8 mouse cellular contexts compared by ENCODE assay signal in genomic region chr5:71658115-71658497, GRCm38 (mm10). TPM values are rescaled to one million over a fixed set of nuclear protein-coding genes. Genes with fewer than 3 reads are reported as not detected.
DNase-seq lines count a peak whose midpoint lies in the region; ATAC-seq and TF ChIP-seq lines count a peak whose summit lies in the region.

Gene Gabra4, minus strand, starts transcription at chr5:71658308.

- ATAC-seq in forebrain, embryonic 12.5 days (ENCODE audit: low FRiP score), result peak; percentile 50
- peak; percentile 52; the same call in 1 of the 2 replicates for ATAC-seq in kidney, postnatal 0 days (replicated peaks; ENCODE audit: low FRiP score, low read depth)
- ATAC-seq in liver, embryonic 13.5 days (ENCODE audit: low read depth), result no peak

- H3K4me3 ChIP-seq in heart, embryonic 10.5 days, result peak within 1 kb of the TSS; percentile 72
- peak within 1 kb of the TSS; percentile 58 for H3K4me3 ChIP-seq in forebrain, embryonic 12.5 days (replicated peaks)
- peak within 1 kb of the TSS; percentile 53 for H3K4me3 ChIP-seq in kidney, postnatal 0 days (replicated peaks; ENCODE audit: low read depth, low read length)
- H3K4me3 ChIP-seq in liver, embryonic 13.5 days (replicated peaks), result peak within 1 kb of the TSS; percentile 45
- peak within 1 kb of the TSS; percentile 42 for H3K4me3 ChIP-seq in small intestine, adult 2 months (ENCODE audit: low read depth, low read length)

- WGBS in heart, embryonic 10.5 days, result under 1% methylated on average over 15 of the region's 15 CpGs
- WGBS in forebrain, embryonic 12.5 days, result under 1% methylated on average over 15 of the region's 15 CpGs
- under 1% methylated on average over 15 of the region's 15 CpGs for WGBS in kidney, postnatal 0 days
- WGBS in liver, embryonic 13.5 days (ENCODE audit: insufficient replicate concordance), result 2% methylated on average over 15 of the region's 15 CpGs
- WGBS in small intestine, adult 2 months, result 4% methylated on average over 15 of the region's 15 CpGs

- intact Hi-C loops in heart, postnatal 10 days (cut with DNase I), result no loop called here

- no peaks in the 10 kb centered on the region for H3K9me3 ChIP-seq in heart, embryonic 10.5 days
- no peaks in the 10 kb centered on the region for H3K9me3 ChIP-seq in forebrain, embryonic 12.5 days
- H3K9me3 ChIP-seq in kidney, postnatal 0 days (replicated peaks; ENCODE audit: low read length), result no peaks in the 10 kb centered on the region
- no peaks in the 10 kb centered on the region for H3K9me3 ChIP-seq in liver, embryonic 13.5 days (replicated peaks)

- DNase-seq in heart, embryonic 10.5 days (ENCODE audit: low spot score), result no peak
- no peak for DNase-seq in heart, postnatal 10 days
- DNase-seq in adrenal gland, adult 8-10 months, result peak; percentile 1
- DNase-seq in kidney, postnatal 0 days (ENCODE audit: low spot score), result peak; percentile 19
- DNase-seq in liver, embryonic 13.5 days, result no peak
- no peak for DNase-seq in ovary, postnatal 10 days (ENCODE audit: low spot score)

- no peaks in the 10 kb centered on the region for H3K36me3 ChIP-seq in heart, embryonic 10.5 days
- no peaks in the 10 kb centered on the region for H3K36me3 ChIP-seq in forebrain, embryonic 12.5 days (replicated peaks)
- no peaks in the 10 kb centered on the region for H3K36me3 ChIP-seq in kidney, postnatal 0 days (ENCODE audit: insufficient read depth, low read length)
- H3K36me3 ChIP-seq in liver, embryonic 13.5 days, result no peaks in the 10 kb centered on the region
- no peaks in the 10 kb centered on the region for H3K36me3 ChIP-seq in small intestine, adult 2 months (ENCODE audit: control insufficient read depth, insufficient read depth, low read length)

- peak within 1 kb of the TSS; percentile 47 for H3K9ac ChIP-seq in forebrain, embryonic 12.5 days
- H3K9ac ChIP-seq in kidney, postnatal 0 days (ENCODE audit: low read depth, low read length), result peak within 1 kb of the TSS; percentile 40; the same call in 1 of the 2 replicates
- no peak within 1 kb of the TSS for H3K9ac ChIP-seq in liver, embryonic 13.5 days

- H3K27me3 ChIP-seq in heart, embryonic 10.5 days (ENCODE audit: insufficient read depth, poor library complexity, severe bottlenecking), result peaks cover 23% of the 10 kb centered on the region
- H3K27me3 ChIP-seq in forebrain, embryonic 12.5 days, result peaks cover 32% of the 10 kb centered on the region
- H3K27me3 ChIP-seq in kidney, postnatal 0 days (ENCODE audit: insufficient read depth, low read length), result 0 out of 2 replicates have a peak, but pooled peaks cover 14% of the 10 kb centered on the region
- peaks cover 31% of the 10 kb centered on the region for H3K27me3 ChIP-seq in liver, embryonic 13.5 days
- H3K27me3 ChIP-seq in small intestine, adult 2 months (ENCODE audit: control insufficient read depth, insufficient read depth, low read length), result no peaks in the 10 kb centered on the region; the same call in 1 of the 2 replicates

- peaks cover 9% of the 10 kb centered on the region; the same call in 1 of the 2 replicates for H3K4me1 ChIP-seq in heart, embryonic 10.5 days
- peaks cover 16% of the 10 kb centered on the region; the same call in 1 of the 2 replicates for H3K4me1 ChIP-seq in forebrain, embryonic 12.5 days
- 0 out of 2 replicates have a peak, but pooled peaks cover 11% of the 10 kb centered on the region for H3K4me1 ChIP-seq in kidney, postnatal 0 days (replicated peaks; ENCODE audit: insufficient read depth, low read length)
- H3K4me1 ChIP-seq in liver, embryonic 13.5 days (replicated peaks), result no peaks in the 10 kb centered on the region
- H3K4me1 ChIP-seq in small intestine, adult 2 months (ENCODE audit: control insufficient read depth, insufficient read depth, insufficient read length, low read length), result peaks cover 2% of the 10 kb centered on the region; the same call in 1 of the 2 replicates

- no peak for TF ChIP-seq POLR2A in small intestine, adult 2 months (IDR thresholded peaks at IDR 0.05; ENCODE audit: low read depth, low read length)

- peak within 1 kb of the TSS; percentile 49 for H3K27ac ChIP-seq in heart, embryonic 10.5 days
- H3K27ac ChIP-seq in forebrain, embryonic 12.5 days, result no peak within 1 kb of the TSS
- no peak within 1 kb of the TSS for H3K27ac ChIP-seq in kidney, postnatal 0 days
- no peak within 1 kb of the TSS for H3K27ac ChIP-seq in liver, embryonic 13.5 days
- H3K27ac ChIP-seq in small intestine, adult 2 months (ENCODE audit: insufficient read depth, low read depth, low read length), result no peak within 1 kb of the TSS

- no peak for TF ChIP-seq CTCF in kidney, postnatal 0 days (IDR thresholded peaks at IDR 0.05; ENCODE audit: low read depth)
- no peak for TF ChIP-seq CTCF in small intestine, adult 2 months (IDR thresholded peaks at IDR 0.05; ENCODE audit: extremely low read depth, insufficient read length, insufficient replicate concordance, low read depth, low read length)

- peak within 1 kb of the TSS; percentile 97 for H3K4me2 ChIP-seq in forebrain, embryonic 12.5 days
- peak within 1 kb of the TSS; percentile 94 for H3K4me2 ChIP-seq in kidney, postnatal 0 days (ENCODE audit: low read length)
- H3K4me2 ChIP-seq in liver, embryonic 13.5 days, result peak within 1 kb of the TSS; percentile 64

RNA-seq across cellular contexts. Expression of gene Gabra4, which starts in this region (rescaled TPM):
- 4.9 and 7.4 TPM in 2 replicates for polyA plus RNA-seq in heart, embryonic 10.5 days (2016; fragmentation: Nextera tagmentation; extraction: Ambion mirVana)
- under 1 TPM in 1 of 2 experiments, not detected in 1; 0.17 TPM for total RNA-seq in heart, postnatal 10 days (2021)
- total RNA-seq in adrenal gland, adult 8-10 months (2022), result under 1 TPM; 0.12 to 0.93 (median 0.26) TPM
- polyA plus RNA-seq in forebrain, embryonic 12.5 days (2016; fragmentation: Nextera tagmentation; extraction: Ambion mirVana), result 3.7 and 4.5 TPM in 2 replicates
- 2.2 and 2.9 TPM in 2 replicates for polyA plus RNA-seq in kidney, postnatal 0 days (2015; fragmentation: Nextera tagmentation; extraction: Ambion mirVana)
- polyA plus RNA-seq in liver, embryonic 13.5 days (2015; fragmentation: Nextera tagmentation; extraction: Ambion mirVana), result 0.20 and 0.23 TPM in 2 replicates
- 0.43 TPM in 1 of 2 replicates, not detected in the other for polyA plus RNA-seq in small intestine, adult 2 months (2012; rRNA removed)

Comparison
In these comparisons a context has a peak if more than half of its experiments do, and no peak if none do; other contexts are left out.
1. Peak in DNase-seq in adrenal gland, adult 8-10 months; RNA of the gene not detected or under 1 TPM.